Mouse (Mus musculus): ENCODE data around the gene Hoxd4. TPM values are rescaled to one million over a fixed set of nuclear protein-coding genes. Genes with fewer than 3 reads are reported as not detected.

Hoxd4 gene
- polyA plus RNA-seq, 1 experiment from 2014 or later: 6.7 TPM

DNA sequence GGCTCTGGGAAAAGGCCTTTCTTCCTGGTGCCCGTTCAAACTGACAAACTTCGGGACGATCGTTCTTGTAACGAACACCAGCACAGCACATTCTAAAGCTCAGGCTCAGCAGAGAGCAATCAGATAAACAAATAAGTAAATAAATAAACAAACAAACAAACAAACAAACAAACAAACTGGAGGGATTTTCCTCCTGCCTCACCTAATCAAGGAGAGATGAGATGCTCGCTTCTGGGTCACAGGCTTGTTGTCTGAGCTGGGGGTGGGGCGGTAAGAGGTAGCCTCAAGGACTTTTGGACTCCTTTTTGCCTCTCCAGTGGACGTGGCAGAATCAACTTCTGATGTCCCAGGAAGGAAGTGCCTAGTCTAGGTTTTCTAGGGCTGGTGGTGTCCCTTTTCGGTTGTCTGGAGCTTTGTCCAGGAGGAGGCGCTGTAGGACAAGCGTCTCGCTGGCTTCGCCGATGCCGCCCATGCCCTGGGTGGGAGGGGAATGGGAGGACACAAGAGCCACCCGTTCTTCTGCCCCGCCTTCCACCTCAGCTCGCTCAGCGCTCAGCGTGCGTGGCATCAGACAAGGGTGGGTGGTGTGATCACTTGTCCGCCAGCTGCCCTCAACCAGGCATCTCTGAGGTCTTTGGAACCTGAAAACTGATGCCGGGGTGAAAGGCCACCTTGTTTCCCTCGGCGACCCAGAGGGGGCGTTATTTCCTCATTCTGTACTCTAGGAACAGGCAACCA is 3.9 kb downstream of the Hoxd4 start:
- in situ Hi-C loops (cut with MboI; ENCODE audit: low pct_unique_long_range_greater_than_20kb): loop anchor here (5.0 kb wide), 2 partner anchors 247 to 342 kb away; no protein-coding TSS in a partner anchor
- ChIA-PET POLR2A (interaction anchor here (0.6 to 0.7 kb wide), 2 partner anchors 151 to 388 kb away, joined by 3 to 9 read pairs; no protein-coding TSS in a partner anchor), CTCF (interaction anchor here (0.7 to 2.3 kb wide), 18 partner anchors 10 to 435 kb away, joined by 3 to 18 read pairs (median 4); no protein-coding TSS in a partner anchor)
- peak; percentile 97 for TF ChIP-seq CTCF (IDR thresholded peaks at IDR 0.05)
- ATAC-seq (peak; percentile 90), DNase-seq (ENCODE audit: low read depth, low spot score) (peak; percentile 53)
- no peaks in the 10 kb centered on the region for H3K27me3 ChIP-seq

DNA sequence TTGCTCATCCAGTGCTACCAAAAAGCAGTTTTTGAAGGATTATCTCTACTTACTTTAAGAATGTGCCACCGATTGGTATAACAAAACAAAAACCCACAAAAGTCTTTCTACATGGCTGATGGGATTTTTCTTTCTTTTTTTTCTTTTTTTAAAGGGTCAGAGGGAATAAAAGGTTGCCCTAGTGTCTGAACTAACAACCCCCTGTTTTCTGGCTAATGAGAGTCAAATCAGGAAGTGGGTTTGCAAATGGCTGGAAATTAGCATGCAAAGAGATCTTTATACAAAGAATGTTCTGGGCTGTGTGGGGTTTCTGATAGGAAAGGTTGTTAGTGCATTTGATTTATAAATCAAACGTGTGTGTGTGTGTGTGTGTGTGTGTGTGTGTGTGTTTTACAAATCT is 8.7 kb downstream of the Hoxd4 start:
- POLR2A ChIA-PET: no interaction called here
- CTCF ChIA-PET: no interaction called here
- no peak for TF ChIP-seq CTCF (IDR thresholded peaks at IDR 0.05)
- no peaks in the 10 kb centered on the region for H3K27me3 ChIP-seq
- in situ Hi-C loops (cut with MboI; ENCODE audit: low pct_unique_long_range_greater_than_20kb): no loop called here
- ATAC-seq (no peak), DNase-seq (ENCODE audit: low read depth, low spot score) (no peak)

DNA sequence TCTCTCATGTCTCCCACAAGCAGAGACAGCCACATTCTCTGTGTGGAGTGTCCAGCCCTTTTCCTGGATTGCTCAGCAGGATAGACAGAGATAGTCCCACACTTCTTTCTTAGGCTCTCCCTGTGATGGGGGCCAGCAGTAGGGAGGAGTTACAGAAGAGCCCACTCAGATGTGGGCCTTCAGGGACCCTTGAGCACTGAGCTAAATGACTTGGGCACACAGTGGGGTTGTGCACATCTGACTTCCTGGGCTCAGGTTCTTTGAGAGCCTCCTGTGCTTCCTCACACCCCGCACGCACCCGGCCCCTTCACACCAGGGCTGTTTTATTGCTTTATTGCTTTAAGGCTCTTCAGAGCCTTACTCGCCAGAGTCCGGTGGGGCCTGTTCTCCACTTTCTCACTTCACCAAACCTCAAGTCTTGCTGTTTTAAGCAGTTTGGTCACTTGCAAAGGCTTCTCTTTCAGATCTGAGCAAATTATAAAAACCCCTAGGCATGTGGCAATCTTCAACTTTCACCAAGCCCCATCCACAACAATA is 9.3 kb downstream of the Hoxd4 start:
- CTCF ChIA-PET: no interaction called here
- DNase-seq (ENCODE audit: low read depth, low spot score) (no peak), ATAC-seq (no peak)
- in situ Hi-C loops (cut with MboI; ENCODE audit: low pct_unique_long_range_greater_than_20kb): no loop called here
- POLR2A ChIA-PET: no interaction called here
- no peaks in the 10 kb centered on the region for H3K27me3 ChIP-seq
- TF ChIP-seq CTCF (IDR thresholded peaks at IDR 0.05): no peak

DNA sequence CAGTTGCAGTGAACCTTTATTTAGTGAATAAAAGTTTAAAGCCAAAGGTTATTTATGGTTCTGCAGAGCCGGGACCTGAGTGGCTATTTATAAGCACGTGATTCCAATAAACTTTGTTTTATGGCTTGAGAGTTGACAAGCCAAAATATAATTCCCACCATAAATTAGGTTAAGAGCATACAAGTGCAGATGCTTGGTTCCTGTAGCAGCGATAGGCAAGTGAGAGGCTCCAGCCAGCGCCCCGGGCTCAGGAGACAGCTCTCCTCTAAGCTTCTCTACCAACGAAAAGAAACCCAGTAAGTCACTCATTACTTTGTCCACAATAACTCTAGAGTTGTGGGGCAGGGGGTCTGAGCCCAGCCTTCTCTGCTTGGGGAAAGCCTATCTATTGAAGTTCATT is 10.2 kb downstream of the Hoxd4 start:
- ATAC-seq: no peak
- TF ChIP-seq CTCF (IDR thresholded peaks at IDR 0.05): no peak
- in situ Hi-C loops (cut with MboI; ENCODE audit: low pct_unique_long_range_greater_than_20kb): no loop called here
- DNase-seq (ENCODE audit: low read depth, low spot score): no peak
- ChIA-PET CTCF (no interaction called here), POLR2A (no interaction called here)
- H3K27me3 ChIP-seq: no peaks in the 10 kb centered on the region

- in situ Hi-C loops (cut with MboI; ENCODE audit: low pct_unique_long_range_greater_than_20kb): no loop called here
- no peak for ATAC-seq
- ChIA-PET POLR2A (no interaction called here), CTCF (no interaction called here)
- DNase-seq (ENCODE audit: low read depth, low spot score): no peak
- no peaks in the 10 kb centered on the region for H3K27me3 ChIP-seq
- TF ChIP-seq CTCF (IDR thresholded peaks at IDR 0.05): no peak
These were observed 11.2 kb downstream of the Hoxd4 start for GRCm38 (mm10) chr2:74722949-74723348.

GRCm38 (mm10) chr2:74724244-74725015 is 12.7 kb downstream of the Hoxd4 start:
- in situ Hi-C loops (cut with MboI; ENCODE audit: low pct_unique_long_range_greater_than_20kb): no loop called here
- TF ChIP-seq CTCF (IDR thresholded peaks at IDR 0.05): no peak
- ChIA-PET CTCF (interaction anchor here (0.7 kb wide), 1 partner anchor 426 kb away, joined by 3 read pairs; no protein-coding TSS in a partner anchor), POLR2A (no interaction called here)
- DNase-seq (ENCODE audit: low read depth, low spot score) (no peak), ATAC-seq (no peak)
- H3K27me3 ChIP-seq: no peaks in the 10 kb centered on the region

GRCm38 (mm10) chr2:74725171-74725570 is 13.4 kb downstream of the Hoxd4 start:
- no peak for TF ChIP-seq CTCF (IDR thresholded peaks at IDR 0.05)
- ATAC-seq: no peak
- ChIA-PET POLR2A (no interaction called here), CTCF (no interaction called here)
- no peak for DNase-seq (ENCODE audit: low read depth, low spot score)
- no peaks in the 10 kb centered on the region for H3K27me3 ChIP-seq
- in situ Hi-C loops (cut with MboI; ENCODE audit: low pct_unique_long_range_greater_than_20kb): no loop called here

GRCm38 (mm10) chr2:74726551-74726950 is 14.8 kb downstream of the Hoxd4 start, which contains the start of gene Gm28230:
Gm28230 (plus strand) TSS chr2:74726728.
- POLR2A ChIA-PET: no interaction called here
- CTCF ChIA-PET: no interaction called here
- DNase-seq (ENCODE audit: low read depth, low spot score) (no peak), ATAC-seq (no peak)
- H3K27me3 ChIP-seq: no peaks in the 10 kb centered on the region
- TF ChIP-seq CTCF (IDR thresholded peaks at IDR 0.05): no peak
- in situ Hi-C loops (cut with MboI; ENCODE audit: low pct_unique_long_range_greater_than_20kb): no loop called here

DNA sequence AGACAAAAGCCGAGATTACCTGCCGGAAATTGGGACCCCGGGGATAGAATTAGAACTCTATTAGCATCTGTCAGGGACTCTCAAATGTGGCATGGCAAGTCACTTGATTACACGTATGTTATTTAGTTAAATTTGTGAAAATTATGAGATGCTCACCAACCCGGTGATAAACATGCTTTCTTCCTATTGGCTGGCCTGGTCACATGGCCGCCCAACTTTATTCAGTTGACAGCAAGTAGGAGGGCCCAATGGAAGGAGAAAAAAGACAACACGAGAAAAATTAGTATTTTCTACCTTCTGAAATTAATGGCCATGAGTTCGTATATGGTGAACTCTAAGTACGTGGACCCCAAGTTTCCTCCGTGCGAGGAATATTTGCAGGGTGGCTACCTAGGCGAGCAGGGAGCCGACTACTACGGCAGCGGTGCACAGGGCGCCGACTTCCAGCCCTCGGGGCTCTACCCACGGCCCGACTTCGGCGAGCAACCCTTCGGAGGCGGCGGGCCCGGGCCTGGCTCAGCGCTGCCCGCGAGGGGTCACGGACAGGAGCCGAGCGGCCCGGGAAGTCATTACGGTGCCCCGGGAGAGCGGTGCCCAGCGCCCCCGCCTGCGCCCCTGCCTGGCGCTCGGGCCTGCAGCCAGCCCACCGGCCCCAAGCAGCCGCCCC is 15.4 kb downstream of the Hoxd4 start:
- CTCF ChIA-PET: no interaction called here
- H3K27me3 ChIP-seq: no peaks in the 10 kb centered on the region
- in situ Hi-C loops (cut with MboI; ENCODE audit: low pct_unique_long_range_greater_than_20kb): no loop called here
- POLR2A ChIA-PET: no interaction called here
- ATAC-seq (no peak), DNase-seq (ENCODE audit: low read depth, low spot score) (no peak)
- no peak for TF ChIP-seq CTCF (IDR thresholded peaks at IDR 0.05)

DNA sequence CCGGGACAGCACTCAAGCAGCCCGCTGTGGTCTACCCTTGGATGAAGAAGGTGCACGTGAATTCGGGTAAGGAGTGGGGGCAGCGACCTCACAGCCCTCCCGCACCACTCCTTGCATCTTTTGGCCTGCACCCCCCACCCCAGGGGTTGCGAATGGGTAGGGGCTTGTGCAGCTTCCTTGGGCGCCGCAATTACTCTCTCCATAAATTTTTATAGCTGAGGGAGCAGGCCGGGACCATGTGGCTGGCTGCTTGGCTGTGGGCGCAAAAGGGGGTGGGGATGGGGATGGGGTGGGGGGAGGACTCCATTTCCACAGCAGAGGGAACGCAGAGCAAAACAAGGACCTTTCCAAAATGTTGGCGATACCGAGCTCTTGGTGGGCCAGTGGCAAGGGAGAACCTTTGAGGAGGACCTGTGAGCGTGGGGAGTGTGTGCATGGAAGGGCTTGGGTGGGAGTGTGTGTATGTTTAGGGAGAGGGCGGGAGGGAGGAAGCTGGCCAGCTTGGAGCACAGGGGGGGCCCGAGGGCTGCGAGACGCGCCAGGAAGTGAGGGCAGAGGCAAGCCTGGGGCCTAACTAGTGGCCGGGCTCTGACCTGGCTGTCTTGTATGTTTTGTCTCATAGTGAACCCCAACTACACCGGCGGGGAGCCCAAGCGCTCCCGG is 16.0 kb downstream of the Hoxd4 start:
- H3K27me3 ChIP-seq: no peaks in the 10 kb centered on the region
- no peak for TF ChIP-seq CTCF (IDR thresholded peaks at IDR 0.05)
- CTCF ChIA-PET: no interaction called here
- ATAC-seq (no peak), DNase-seq (ENCODE audit: low read depth, low spot score) (no peak)
- POLR2A ChIA-PET: no interaction called here
- in situ Hi-C loops (cut with MboI; ENCODE audit: low pct_unique_long_range_greater_than_20kb): no loop called here
